Mouse (Mus musculus) large intestine, adult 2 months (tissue): ENCODE data around the gene Gm17542. TPM values are rescaled to one million over a fixed set of nuclear protein-coding genes. Genes with fewer than 3 reads are reported as not detected.
"Not testable (repeated sequence)": the region's sequence is repeated elsewhere in the genome, so short reads cannot be mapped to it uniquely, and the experiment has no call there.

Experiments used
- DNase-seq: peaks from one replicate; pipeline ENCODE4 v3.0.0-alpha.2; 2012; ENCODE audit warnings: low read depth, low spot score
- WGBS: fragments of 180-500 bp; shearing (Covaris S2); methylation state at CpG from one replicate; pipeline ENCODE4 v1.1.7; 2018; 5-methylcytosine and 5-hydroxymethylcytosine counted together
- polyA plus RNA-seq: library from polyadenylated mRNA; depleted of rRNA; stranded (reverse); fragments of >200 nt; gene quantifications from 2 replicates; pipeline ENCODE4 v1.2.3, GENCODE M21; 2012; rRNA removed

Gm17542 gene
- polyA plus RNA-seq, result not detected in 2 replicates

DNA sequence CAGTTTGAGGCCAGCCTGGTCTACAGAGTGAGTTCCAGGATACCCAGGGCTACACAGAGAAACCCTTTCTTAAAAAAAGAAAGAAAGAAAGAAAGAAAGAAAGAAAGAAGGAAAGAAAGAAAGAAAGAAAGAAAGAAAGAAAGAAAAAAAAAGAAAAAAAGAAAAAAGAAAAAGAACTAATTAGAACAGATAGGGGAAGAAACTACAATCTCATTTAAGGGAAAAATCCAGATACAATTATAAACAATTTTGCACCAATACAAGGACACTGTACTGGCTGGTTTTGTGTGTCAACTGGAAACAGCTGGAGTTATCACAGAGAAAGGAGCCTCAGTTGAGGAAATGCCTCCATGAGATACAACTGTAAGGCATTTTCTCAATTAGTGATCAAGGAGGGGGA lies at the start of gene Gm17542:
Gene Gm17542 (minus strand): TSS at position 101 of the 400 bp plus-strand sequence.
- DNase-seq, result not testable (repeated sequence)

DNA sequence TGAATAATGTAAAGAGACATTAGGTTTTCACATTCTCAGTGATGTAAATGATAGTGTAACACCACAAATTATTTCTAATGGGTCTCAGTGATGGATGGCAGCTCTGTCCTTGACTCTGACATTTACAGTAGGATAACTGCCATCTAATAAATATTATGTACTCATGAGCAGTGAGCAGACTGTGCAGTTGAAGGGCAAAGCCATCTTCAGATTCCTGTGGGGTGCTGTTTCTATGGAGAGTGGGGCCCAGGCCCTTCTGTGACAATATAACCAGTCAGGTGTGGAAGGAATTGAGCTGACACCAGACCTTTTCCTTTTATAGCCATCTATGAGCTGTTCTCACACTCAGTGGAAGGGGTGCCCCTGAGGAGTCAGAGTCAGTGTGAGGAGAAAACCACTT lies 21.8 kb upstream of the Gm17542 start:
- no peak for DNase-seq

DNA sequence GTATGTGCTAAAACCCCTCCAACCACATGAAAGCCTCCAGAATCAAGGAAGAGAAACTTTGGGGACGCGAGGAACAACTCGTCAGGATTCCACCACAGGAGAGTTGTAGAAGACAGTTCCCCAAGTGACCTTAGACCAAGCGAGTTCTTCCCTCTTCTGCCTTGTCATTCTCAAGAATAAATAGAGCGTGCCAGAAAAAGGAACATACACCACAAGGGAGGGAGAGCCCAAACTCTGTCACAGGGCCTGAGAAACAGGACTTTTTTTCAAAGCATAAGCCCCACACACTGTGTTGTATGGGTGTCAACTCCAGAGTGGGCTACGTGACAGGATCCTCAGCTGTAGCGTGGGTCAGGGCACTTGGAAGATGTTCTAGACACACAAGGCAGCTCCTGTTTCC lies 20.1 kb upstream of the Gm17542 start:
- DNase-seq, result no peak
- 79% methylated on average over 7 of the region's 7 CpGs for WGBS

DNA sequence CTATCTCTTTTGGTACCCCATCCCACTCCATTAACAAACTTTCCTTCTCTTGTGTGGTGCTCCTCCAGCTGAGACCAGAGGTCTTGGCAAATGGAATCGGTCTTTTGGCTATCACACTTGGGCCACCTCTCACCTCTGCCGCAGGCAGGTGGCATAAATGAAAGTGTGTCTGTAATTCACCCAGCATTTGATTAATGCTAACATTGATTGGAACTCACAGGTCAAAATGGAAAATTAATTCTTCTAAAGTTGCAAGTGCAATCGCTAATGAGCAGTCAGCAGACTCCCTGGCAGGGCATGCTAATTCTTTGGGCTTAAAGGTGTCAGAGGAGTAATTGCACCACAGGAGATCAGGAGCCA lies 3.2 kb downstream of the Gm17542 start:
- WGBS, result 61% methylated on average over 3 of the region's 3 CpGs
- no peak for DNase-seq

DNA sequence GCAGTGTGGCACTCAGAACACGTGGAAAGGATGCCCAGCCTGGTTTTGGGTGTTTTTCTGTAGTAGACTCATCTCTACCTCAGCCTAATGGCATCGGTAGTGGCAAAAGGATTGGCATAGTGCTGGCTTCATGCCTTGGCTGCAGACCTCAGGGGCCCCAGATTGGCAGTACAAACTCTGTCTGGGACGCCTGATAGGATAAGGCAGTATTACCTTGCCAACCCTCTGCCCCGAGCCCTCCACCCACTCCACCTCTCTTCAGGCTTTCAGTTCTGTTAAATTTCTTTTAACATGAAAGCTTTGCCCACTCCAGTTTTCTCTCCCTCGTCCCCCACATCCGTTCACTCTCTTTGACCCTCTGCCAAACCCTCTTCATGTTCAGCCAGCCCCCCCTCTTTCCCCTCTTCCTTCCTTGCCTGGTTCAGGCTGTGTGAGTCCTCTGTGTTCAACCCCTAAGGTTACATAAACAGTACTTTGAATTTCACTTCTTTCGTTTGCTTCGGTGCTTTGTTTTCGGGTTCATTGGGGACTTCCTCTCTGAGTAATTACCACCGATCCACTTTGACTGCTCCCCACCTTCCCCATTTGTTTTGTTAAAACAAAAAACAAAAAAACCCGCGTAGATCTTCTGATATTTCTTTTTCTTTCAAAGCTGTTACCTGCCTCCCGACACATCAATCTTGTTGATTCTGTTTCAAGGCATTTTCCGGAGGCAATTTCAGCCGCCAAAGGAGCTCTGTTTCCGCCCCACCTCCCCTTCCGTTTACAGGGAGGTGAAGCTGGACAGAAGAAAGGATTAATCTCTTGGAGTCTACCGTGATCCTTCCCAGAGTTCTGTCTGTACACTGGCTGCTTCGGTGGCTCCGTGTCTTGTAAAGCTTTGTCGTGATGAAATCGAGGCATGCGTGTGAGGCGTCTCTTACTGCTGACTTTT lies 3.9 kb downstream of the Gm17542 start:
- WGBS, result 26% methylated on average over 24 of the region's 24 CpGs

DNA sequence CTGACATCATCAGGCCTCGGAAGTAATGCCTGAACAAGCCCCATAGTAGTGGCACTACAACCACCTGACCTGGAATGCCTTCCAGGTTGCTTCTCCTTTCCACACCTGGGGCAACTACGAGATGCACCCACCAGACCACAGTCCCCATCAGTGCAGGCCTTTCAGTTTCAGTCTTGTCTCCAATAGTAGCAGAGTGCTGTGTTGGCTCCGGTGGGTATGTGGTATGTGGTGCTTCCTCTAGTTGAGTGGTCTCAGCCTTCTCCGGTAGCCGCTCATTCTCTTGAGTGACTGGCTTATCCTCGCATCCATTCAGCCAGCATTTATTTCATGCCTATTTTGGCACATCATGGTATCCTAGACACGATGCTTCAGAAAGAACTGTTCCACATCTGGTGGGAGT lies 4.8 kb downstream of the Gm17542 start:
- no peak for DNase-seq
- 88% methylated on average over 7 of the region's 7 CpGs for WGBS

More for the DNA sequence above, 3.9 kb downstream of the Gm17542 start:
- no peak for DNase-seq

DNA sequence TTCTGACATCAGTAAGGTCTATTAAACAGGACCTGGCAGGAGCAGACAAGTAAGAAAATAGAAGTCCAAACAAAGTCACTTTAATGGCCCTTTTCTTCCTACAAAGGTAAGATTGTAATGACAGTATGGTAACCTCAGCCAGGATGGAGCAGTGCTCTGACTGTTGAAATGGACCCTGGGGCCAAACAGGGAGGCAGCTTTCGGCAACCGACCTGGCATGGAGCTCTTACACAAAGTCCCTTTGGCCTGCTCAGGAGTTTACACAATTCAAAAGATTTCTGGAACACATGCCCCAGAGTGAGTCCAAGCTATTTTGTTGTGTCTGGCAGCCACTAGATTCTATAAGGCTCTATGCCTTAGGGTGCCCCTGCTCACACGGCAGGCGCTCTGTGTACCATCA lies 9.0 kb downstream of the Gm17542 start:
- 90% methylated on average over 4 of the region's 4 CpGs for WGBS
- DNase-seq, result no peak

DNA sequence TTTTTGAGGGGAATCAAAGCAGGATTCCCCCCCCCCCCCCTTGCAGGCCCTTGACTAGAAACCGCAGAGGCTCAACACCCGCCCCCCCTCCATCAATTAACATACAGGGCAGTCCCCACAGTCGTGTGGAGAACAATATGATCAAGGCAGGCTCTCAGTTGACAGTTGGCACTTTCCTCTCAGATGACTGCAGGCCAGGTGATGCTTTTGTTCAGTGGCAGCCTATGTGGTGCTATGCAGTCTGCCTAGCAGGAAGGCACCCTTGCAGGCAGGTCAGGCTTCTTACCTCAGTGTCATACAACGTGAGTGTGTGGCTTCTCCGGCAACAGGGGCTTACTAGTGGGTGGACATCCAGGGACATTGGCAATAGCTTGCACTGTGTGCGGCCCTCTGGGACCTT lies 17.4 kb downstream of the Gm17542 start:
- no peak for DNase-seq
- WGBS, result 49% methylated on average over 6 of the region's 6 CpGs

DNA sequence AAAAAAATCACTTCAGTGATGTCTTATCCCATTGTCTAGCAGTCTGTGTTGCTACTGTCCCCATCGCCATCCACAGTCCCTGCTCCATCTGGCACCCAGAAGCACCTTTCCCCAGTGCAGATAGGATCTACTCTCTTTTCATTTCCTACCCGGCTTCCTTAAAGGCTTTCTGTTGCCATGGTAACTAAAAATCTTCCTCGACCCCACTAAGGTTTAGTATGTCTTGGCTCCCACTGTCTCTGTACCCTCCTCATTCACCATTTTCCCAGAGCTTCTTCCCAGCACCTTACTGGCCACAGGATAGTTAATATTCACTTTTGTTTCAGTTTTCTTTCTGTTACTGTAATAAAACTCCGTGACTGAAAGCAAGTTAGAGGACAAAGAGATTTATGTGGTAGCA lies 17.9 kb downstream of the Gm17542 start:
- WGBS, result 31% methylated on average over 4 of the region's 4 CpGs
- no peak for DNase-seq

DNA sequence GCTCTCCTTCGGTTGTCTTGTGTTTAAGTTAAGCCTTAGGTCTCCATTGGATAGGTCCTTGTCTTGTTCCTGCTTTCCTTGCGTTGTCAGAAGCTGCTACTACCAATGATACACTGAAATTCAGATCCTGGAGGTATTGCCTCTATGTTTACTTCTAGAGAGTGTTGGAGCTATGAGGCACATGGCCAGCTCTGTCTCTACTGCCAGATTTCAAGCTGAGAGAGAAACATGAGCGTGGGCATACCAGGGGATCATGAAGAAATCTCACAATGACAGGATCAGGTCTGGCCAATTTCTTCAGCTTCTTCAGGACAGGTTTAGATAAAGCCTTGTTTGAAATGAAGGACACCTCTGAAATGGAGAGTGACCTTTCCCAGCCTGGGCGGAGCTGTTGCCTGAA lies 19.1 kb downstream of the Gm17542 start:
- no peak for DNase-seq
- WGBS, result 86% methylated on average over 4 of the region's 4 CpGs

DNA sequence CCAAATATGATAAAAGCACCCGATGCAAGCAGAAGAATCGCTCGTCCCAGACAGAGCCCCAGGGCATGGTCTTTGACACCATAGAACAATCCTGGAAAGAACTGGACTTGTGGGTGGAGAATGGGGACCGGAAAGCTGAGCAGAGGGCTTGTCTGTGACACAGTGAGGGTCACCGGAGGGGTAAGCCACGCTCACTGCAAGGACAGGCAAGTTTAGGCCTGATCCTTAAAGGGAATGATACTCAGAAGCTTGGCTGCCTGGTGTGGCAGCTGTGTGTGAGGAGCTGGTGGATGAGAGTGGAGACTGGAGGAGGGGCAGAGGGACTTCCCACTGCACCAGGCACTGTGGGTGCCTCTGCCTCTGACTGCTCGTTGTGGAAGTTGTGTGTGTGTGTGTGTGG lies 27.0 kb downstream of the Gm17542 start:
- DNase-seq, result no peak
- 55% methylated on average over 7 of the region's 7 CpGs for WGBS

DNA sequence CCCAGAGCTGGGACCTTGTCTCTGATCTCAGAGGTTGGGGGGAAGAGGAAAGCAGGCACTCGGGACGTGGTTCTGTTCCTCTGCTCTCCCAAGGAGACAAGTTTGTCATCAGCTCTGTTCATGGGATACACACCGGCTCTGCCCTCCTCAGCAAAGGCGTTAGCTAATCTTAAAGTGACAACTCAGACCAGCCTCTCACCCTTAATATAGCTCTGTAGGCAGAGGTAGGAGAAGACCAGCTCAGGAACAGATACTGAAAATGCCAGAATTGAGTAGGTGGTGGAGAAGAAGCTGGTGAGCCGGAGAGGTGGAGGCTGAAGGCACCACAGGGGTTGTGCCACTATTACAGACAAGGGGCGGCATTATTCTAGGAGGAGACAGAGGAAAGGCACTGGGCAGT lies 38.7 kb downstream of the Gm17542 start:
- WGBS, result 82% methylated on average over 6 of the region's 6 CpGs
- DNase-seq, result no peak

DNA sequence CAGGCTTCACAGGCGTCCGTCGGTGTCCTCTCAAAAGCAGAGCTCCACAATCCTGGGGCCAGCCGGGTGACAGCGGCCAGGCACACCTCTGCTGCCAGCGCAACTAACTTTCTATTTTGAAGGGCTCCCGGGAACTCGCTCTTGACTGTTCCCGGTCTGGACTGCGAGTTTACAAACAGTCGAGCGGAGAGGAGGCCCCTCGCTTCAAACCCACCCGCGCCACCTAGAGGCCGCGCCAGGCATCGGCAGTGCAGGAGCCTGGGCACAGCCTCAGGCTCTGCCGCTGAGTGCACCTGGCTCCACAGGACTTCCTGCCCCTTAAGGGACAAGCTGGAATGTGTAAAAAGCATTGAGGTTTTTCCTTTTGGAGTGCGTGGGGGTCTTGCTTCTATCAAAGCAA lies 42.5 kb downstream of the Gm17542 start, which contains the start of gene Edar:
Gene Edar (minus strand): TSS at position 122 of the 400 bp plus-strand sequence.
- no peak for DNase-seq
- WGBS, result 4% methylated on average over 20 of the region's 20 CpGs

DNA sequence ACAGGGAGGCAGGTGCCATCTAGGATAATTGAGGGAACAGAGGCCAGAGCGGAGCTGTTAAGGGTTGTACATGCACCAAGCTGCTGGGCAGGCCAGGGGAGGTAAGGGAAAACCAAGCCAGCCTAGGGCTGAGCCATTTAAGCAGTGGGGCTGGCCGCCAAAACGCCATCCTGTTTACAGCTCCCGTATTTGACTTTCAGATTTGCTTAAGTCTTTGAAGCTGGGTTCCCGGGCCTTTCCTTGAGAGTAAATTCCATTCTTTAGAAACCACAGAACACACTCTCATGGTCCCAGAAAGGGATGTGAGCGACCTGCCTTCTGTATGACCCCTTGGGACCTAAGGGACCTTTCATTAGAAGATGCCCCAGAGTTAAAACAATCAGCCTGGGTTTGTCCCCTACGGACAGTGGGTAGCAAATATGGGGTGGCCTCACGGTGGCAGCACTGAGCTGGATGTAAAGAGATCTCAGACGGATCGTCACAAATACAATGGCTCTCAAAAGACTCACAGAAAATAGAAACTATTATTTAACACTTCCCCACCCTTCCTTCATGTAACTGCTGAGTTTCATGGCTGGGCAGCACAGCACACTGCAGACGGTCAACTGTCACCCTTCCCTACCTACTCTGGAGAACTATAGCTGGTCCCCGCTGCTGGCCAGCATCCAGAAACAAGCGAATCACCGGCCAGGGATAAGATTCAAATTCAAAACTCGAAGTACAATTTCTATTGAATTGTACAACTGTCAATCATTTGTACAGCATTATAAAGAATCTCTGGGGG lies 44.5 kb downstream of the Gm17542 start:
- WGBS, result 27% methylated on average over 15 of the region's 15 CpGs
- DNase-seq, result no peak

DNA sequence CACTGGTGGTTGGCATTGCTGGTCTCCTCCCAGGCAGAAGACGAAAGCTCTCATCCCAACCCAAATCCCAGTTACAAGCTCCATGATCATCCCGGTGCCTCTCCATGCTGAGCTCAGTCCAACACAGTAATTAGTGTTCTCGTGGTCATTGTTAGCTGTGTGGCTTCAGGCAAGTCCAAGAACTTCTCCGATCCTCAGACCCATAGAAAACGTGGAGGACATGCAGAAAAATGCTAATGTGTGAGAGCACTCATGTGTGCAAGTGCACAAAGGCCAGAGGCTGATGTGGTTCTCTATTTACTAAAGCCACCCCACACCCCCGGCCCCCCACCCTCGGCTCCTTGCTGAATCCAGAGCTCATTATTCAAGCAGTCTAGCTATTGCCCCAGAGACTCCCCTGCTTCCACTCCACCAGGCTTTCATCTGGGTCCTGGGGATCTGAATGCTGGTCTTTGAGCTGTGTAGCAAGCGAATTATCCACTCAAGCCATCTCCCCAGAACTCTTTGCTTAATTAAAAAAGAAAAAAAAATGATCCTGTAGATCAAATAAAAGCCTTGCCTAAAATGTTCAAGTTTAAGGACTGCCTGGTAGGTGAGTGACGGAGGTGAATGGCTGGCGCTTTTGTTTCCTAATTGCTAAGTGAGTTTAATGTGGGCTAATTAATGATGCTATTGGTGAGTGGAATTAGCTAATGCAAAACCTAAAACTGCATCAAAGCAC lies 45.3 kb downstream of the Gm17542 start:
- DNase-seq, result no peak

DNA sequence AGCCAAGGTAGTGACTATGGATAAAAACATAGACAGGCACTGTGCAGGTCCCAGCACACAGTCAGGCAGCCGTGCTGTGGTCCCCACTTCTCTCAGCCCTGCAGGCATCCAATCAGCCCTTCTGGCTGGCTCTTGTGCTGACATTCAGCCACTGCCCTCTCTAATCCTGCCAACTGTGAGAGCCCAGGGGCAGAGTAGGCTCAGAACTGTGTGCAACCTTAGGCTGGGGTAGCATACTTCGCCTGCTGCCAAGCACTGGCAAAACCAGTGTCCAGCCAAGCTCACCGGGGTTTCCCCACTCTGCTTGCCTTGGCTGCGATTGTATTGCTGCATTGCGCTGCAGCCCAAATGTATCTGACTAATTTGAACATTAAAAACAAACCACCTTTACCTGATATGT lies 54.1 kb downstream of the Gm17542 start:
- DNase-seq, result no peak
- WGBS, result 83% methylated on average over 5 of the region's 5 CpGs

More for the DNA sequence above, 45.3 kb downstream of the Gm17542 start:
- WGBS, result 70% methylated on average over 10 of the region's 10 CpGs
